Mouse (Mus musculus): ENCODE data around the gene Anxa9.

The Anxa9 gene

DNA sequence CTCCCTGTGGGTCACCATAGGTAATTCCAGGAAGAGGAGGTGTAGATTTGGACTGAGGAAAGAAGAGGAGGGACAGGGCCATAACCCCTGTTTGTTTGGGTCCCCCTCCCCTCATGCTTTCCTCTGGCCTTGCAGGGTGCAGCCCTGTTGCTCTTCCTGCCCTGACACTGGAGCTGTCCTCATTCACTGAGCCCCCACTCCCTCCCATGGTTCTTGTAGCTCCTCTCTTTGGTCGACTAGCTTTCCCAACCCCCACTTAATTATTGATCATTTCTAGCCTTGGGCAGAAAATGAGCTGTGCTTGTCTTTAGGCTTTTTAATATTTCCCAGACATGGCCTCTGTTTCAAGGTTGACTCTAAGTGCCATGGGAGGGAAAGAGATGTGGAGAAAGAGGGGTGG, 22.9 kb downstream of the Anxa9 start:
- DNase-seq (ENCODE audit: low read depth) = no peak

DNA sequence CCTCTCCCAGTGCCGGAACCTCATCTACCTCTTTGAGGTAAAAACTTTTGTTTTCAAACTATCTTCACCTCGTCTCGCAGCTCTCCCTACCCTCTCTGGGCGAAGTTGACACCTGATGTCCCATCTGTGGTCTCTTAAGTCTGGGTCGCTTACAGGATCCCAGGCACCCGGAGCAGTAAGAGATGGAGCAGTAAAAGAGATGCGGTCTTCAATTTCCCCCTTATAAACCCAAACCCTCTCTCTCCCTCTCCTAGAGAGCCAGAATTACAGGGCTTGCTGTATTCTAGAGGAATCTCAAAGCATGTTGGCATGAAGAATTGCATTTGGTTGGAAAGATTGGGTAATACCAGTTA, 23.4 kb downstream of the Anxa9 start:
- DNase-seq (ENCODE audit: low read depth) = no peak

DNA sequence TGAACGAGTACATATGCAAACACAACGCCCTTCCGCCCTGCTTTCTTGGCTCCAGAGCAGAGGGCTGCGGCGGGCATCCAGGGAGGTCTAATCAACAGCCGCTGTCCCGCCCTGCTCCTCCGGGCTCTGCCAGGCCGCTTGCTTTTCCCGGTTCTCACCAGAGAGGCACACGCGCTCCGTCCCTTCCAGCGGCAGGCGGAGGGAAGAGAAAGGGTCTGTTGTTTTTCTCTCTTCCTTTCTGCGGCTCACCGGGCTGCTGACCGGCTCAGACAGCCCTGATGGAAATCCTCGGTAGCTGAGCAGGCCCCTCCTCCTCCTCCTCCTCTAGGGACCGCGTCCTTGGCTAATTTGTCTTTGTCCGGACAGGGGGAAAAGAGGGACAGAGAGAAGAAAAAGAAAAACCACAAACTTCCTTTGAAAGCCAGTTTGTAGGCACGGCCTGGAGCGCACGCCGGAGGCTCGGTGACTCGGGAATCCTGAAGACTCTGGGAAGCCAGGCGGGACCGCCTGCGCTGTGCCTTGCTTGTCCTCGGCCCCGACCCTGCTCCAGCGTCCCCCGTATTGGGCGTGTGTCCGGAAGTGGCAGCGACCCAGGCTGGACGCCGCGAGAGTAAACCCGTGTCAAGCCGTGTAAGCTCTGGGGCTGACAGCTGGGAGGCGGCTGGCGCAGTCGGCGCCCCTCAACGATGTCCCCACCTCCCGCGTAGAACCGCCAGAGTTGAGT, 23.9 kb downstream of the Anxa9 start:
- no peak for DNase-seq (ENCODE audit: low read depth)

DNA sequence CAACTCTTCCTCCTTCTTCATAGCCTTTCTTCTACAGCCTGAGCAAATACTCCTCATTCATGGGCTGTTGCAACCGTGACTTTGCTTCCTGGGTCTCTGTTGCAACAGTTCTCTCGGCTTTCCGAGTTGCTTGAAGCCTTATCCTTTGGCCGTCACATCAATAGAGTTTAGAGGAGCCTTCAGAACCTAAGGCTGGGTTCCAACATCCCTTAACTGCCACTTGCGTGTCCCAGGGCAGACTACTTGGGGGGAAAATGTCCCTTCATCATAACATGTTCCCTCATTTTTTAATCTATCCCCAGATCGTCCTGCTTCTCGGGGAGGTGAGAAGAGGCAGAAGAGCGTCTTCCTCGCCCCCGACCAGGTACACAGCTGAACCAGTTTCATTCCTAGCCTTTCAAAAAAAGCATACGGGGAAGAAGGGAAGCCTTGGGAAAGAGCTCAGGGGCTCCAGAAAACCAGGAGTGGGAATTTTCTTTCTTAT, 24.6 kb downstream of the Anxa9 start:
- DNase-seq (ENCODE audit: low read depth) = no peak

DNA sequence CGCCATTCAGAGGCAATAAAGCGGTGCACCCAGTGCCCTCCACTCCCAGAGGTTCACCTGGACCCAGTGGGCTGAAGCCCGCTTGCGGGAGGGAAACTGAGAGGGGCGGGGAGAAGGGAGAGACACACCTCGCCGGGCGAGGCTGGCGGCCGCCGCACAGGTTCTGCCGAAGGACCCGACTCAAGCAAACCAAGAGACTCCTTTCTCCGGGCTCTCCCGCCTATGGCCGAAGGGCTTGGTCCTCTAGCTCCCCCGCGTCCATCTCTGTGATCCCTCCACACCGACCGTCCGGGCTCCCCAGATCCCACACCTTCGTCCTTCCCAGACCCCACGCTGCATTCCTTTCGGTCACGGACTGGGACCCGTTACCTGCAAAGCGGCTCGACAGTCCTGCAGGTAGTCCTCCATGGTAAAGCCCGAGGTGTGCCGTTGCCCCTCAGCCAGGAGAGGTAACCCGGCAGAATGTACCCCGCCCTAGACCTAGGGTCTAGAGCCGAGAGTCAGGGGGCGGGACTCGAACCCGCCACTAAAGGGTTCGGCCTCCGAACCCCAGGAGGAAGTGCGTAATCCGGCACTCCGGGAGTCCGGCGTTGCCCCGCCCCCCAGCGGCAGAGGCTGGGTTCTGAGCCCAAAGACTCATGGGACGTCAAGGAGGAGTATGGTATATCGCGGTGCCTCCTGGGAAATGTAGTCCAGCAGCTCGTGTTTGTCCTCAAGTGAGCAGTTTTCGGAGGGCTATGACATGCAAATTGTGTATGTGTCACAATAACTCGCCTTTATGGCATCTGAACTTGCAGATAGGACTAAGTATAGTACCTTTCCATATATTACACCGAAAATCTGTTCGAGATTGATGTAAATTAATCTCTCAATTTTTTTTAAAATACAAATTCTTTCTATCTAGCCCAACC, 25.5 kb downstream of the Anxa9 start, which contains the start of the genes Mindy1 and Prune1:
TSS of gene Mindy1 (plus strand) at position 130 of the 911 bp plus-strand sequence.
TSS of gene Prune1 (minus strand) at position 861 of the 911 bp plus-strand sequence.
- DNase-seq (ENCODE audit: low read depth) = peak; percentile 95

DNA sequence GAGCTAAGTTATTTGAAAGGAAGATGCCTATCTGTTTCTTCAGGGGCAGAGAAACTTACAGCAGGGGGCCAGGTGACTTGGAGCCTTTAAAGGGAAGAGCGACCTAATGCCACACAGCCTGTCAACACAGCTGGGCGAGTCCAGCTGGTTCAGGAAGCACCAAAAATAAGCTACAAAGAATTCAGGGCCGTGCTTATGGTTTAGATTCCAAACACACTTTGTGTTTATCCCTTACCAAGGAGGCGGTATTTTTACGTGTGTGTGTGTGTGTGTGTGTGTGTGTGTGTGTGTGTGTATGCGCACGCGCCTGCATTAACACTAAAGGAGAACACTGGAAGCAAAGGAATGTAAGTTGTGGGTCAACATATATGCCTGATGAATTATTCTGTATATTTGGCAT, 26.2 kb downstream of the Anxa9 start:
- no peak for DNase-seq (ENCODE audit: low read depth)

DNA sequence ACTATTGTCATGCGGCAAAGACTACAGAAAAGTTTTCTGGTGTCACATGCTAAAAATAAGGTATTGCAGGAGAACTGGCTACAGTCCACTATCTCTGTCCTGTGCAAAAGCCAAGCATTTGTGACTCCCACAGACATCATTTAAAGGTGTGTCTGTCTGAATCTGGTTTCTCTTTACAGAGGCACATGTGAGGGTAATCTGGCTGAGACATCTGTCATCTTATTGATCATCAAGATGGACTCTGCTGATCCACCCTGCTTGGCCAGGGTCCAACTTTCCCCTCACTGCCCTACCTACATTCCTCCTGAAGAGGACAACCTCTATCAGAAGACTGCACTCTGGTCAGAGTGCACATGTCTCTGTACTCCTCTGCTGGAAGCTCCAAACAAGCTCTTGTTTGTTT, 29.8 kb downstream of the Anxa9 start:
- DNase-seq (ENCODE audit: low read depth) = no peak

DNA sequence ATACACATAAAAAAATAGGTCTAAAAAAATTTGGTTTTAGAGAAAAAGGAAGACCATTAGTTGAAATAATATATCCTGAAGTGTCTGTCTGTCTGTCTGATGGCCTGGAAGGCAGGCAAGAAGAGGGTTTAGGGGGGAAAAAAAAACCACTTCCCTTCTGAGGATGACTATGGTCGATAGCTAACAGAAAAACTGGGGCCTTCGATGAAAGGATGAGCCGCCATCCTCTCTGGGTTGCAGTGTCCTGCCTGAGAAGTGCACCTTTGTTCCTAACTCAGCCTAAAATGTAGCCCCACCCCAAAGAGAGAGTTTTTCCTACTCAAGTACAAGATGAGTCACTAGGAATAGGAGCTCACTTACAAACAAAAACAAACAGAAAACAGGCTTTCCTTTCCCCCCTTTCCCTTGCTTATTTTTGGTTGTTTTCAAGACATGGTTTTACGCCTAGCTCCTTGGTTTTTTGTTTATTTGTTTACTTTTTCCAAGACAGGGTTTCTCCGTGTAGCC, 30.5 kb downstream of the Anxa9 start:
- DNase-seq (ENCODE audit: low read depth) = no peak

DNA sequence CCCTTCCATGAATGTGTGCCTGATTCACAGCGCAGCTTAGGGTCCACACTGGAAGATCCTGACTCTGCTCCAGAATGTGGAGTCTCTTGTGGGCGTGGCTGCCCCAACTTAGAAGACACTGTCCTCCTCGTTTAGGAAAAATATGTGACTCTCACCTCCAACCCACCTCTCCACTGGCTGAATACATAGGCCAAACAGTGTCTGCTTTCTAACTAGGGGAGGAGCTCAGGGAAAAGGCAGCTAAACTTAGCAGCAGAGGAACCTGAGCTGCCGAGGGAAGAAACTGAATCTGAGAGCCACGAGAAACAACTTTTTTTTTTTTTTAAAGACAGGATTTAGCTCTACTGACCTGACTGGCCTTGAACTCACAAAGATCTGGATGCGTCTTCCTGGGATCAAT, 31.8 kb downstream of the Anxa9 start:
- no peak for DNase-seq (ENCODE audit: low read depth)

DNA sequence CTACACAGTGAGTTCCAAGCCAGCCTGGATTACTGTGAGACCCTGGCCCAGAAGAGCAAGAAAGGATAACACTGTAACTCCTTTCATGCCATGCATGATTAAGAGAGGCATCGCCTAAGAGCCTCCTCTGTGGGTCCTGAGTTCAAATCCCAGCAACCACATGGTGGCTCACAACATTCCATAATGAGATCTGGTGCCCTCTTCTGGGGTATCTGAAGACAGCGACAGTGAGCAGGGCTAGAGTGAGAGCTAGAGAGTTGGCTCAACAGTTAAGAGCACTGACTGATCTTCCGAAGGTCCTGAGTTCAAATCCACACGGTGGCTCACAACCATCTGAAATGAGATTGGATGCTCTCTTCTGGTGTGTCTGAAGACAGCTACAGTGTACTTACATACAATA, 32.5 kb downstream of the Anxa9 start:
- DNase-seq (ENCODE audit: low read depth) = no peak

DNA sequence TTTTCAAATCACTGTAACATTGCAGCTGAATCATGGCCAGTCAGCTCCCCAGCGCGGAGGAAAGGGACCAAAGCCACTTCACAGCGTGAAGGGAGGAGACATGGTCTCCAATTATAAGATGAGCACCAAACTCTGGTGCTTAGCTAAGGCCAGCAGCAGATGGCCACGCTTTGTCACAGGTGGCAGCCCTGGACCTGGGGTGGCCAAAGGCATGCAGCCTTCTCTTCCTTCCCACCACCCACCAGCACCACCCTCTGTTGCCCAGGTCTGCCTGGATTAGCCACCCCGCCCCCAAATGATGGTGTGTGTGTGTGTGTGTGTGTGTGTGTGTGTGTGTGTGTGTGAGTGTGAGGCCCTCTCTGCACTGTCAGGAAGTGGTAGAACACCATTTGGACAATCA, 33.5 kb downstream of the Anxa9 start:
- DNase-seq (ENCODE audit: low read depth) = no peak

DNA sequence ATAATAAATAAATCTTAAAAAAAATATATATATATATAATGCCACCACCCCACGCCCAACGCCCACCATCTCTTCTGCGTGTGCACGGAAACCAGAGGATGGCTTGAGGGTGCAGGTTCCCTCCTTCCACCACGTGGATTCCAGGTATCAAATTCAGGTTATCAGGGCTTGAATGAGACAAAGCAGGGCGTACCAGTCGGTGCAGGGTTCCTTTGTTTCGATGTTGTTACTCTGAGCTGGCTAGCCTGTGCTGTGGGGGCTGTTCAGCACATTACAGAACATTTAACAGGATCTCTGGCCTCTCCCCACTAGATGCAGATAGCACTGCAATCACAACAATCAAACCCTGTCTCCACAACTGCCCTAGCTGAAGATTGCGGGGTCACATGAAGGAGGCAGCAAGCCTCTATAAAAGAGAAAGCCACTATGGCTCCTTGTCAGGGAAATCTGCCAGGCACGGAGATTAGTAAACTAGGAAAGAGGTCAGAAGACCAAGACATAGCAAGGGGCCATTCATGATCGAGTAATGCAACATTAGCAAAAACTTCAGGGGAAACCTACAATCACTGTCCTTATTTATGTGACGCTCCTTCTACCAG, 36.1 kb downstream of the Anxa9 start:
- DNase-seq (ENCODE audit: low read depth) = no peak

DNA sequence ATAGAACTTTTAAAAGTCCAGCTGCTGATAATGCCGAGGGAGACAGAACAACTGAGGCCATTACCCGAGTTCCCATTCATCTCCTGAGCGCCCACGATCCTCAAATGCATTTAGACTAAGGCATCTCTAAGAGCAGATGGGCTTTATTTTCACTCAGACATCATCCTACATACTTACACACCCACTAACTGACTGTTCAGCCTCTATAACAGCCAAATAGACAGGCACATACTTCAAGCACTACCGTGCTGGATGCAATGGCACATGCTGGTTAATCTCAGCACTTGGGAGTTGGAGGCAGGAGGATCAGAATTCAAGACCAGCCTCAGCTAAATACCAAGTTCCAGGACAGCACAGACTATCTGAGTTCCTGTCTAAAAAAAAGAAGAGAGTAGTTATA, 37.2 kb downstream of the Anxa9 start:
- DNase-seq (ENCODE audit: low read depth) = no peak

DNA sequence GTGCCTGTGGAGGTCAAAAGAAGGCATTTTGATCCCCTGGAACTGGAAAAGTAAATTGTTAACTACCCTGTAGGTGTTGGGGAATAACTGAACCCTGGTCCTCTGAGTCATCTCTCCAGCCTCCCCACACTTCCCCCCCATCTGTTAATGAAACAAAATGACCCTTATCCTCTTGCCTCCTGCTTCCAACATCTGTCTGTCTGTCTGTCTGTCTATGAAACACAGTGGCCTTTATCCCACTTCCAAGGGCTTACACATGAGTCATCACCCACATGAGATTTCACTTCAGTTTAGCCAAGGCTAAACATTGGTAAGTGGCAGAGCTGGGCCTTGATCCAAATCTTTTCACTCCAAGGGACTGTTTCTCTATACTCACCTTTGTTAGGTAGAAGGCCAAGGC, 39.1 kb downstream of the Anxa9 start:
- DNase-seq (ENCODE audit: low read depth) = no peak

DNA sequence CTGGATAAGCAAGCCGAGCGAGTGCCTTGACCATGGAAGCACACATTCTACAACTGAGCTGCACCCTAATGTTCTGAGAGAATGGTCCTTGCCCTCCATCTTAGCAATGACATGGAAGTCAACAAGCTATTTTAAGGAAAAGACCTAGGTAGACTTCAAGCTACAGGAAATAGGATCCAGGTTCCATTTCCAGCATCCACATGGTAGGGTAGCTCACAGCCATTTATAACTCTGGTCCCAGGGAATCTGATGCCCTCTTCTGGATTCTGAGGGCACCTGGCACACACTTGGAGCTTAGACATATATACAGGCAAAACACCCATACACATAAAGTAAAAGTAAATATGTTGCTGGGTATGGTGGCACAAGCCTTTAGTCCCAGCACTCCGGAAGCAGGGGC, 40.9 kb downstream of the Anxa9 start:
- no peak for DNase-seq (ENCODE audit: low read depth)

DNA sequence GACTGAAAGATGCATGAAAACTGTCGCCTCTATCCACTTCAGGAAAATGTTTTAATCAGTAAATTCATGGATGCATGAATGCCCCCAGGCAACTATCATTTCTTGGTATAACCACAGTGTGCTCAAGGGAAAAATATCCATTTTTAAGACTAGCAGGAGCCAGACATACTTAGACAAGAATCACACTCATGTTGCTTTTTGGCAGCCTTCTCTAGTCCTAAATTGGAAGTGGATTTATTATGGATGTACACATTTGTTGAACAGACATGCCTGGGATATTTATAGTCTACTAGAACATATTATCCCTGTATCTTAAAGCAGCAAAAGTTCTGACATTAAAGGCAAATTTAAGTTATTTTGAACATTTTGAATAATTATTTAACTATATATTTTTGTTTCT, 42.3 kb downstream of the Anxa9 start:
- no peak for DNase-seq (ENCODE audit: low read depth)

DNA sequence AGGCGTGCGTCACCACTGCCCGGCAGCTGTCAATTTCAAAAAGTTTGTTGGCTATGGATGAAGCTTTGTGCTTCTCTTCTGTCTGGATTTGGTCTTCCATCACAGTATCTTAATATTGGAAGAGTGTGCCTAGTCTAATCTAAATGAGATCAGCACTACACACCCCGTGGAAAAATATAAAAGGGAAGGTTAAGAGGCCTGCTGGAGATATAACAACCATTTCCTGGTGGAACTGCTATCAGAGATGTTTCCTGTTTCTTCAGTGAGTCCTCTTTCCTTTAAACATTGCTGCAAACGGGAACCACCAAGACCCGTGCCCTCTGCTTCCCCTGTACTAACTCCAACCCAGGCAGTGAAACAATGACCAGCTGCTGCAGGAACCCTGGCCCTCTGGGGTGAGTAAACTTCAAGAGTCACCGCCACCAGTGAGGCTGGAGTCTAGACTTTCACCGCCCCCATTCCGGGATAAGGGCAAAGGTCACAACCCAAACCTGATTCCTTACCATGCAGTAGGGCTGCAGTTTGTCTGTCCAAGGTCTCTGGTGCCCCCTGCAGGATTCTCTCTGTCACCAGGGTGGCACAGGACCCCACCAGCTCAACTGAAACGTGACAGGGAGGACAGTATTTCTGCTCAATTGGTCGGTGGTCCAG, 43.8 kb downstream of the Anxa9 start:
- peak; percentile 57 for DNase-seq (ENCODE audit: low read depth)

DNA sequence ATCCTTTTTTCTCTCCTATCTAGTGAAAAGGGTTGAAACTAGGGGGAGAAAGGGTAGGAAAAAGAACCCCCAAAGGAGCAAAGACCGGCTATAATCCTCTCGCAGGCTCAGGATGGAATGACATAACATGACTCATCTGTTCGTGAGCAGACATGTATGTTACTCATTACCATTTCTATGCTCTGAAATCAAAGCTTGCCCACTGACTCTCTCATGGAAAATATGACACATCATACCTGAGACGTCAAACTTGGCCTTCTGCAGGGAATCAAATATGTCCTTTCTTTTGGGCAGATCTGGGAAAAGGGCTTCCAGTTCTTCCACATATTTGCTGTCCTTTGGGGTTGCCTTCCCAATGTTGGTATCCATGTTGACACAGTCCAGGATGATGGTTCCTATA, 45.0 kb downstream of the Anxa9 start:
- no peak for DNase-seq (ENCODE audit: low read depth)

DNA sequence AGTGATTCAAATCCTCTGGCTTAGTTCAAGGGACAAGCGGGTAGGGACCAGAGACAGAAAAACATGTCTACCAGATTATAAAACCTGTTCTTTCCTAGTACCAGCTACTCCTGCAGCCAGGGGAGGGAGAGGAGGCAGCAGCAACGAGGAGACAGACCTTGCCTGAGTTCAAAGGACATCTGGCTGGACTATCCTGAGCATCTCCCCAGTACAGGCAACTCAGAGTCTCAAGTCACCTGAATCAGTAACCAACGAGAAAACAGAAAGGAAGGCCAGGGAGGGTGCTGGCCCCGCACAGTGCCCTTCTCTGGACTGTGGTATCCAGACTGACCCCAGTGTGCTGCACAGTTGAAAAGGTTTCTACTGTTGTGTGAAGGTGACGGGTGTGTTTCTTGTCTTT, 50.0 kb downstream of the Anxa9 start:
- DNase-seq (ENCODE audit: low read depth) = no peak

DNA sequence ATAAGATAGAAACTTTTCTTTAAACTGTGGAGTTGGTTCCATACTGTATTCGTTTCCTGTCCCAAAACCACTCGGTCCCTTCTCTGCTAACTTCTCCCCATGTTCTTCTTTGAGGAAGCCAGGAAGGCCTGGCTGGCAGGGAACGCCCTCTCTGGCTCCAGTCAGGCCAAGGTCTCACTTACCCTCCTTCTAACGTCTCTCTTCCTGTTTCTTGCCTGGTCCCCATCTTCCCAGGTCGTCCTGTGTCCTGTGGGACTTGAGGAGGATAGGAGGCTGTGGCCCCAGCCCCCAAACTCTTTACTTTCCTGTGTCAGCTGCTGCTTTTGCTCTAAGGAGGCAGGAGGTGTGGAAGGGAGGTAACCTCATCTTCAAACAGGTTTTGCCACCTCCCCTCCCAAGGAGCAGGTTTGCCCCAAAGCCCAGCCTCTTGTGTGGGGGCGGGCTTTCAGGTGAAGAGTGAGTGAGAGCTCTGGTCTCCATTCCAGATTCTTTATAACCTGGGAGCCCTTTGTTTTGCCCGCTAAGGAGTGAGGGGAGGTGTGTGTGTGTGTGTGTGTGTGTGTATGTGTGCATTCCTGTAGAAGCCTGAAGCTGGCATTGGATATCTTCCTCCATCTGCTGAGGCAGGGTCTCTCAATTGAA, 56.1 kb downstream of the Anxa9 start, which contains the start of gene Bnipl:
TSS of gene Bnipl (minus strand) at position 411 of the 642 bp plus-strand sequence.
- no peak for DNase-seq (ENCODE audit: low read depth)

DNA sequence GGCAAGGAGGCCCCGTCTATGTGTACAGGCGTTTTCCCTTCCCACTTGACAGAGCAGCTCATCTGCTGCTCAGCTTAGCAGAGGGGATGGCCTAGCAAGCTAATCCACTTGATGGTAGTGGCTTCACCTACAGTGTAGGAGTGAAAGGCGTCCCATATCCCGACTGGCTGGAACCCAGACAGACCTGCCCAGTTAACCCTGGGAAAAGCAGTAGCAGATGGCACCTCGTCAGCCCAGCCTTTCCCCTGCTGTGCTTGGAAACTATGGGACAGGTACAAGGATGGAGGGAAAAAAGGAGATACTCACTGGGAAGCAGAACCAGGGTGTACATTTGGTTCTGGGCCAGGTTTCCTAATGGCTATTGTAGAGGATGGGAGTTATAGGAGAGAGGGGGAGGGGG, 56.6 kb downstream of the Anxa9 start:
- no peak for DNase-seq (ENCODE audit: low read depth)
